Mouse (Mus musculus) bone marrow macrophage, adult 2 months (primary cell): ENCODE measurements at regions not wholly inside any gene's neighbourhood (a gene's known extent, or its start where the extent isn't known, plus 50 kb on each side); places are given as distances from the start of the nearest gene placed in this dataset.

Source experiments
- CTCF ChIP-seq: IDR thresholded peaks from 2 replicates; pipeline ENCODE4 v1.5.1; 2012; ENCODE audit warnings: low read depth, mild to moderate bottlenecking, low read length, moderate library complexity
- POLR2A ChIP-seq: IDR thresholded peaks from 2 replicates; pipeline ENCODE4 v1.6.1; 2012; ENCODE audit warnings: mild to moderate bottlenecking, low read depth, low read length, borderline replicate concordance

GRCm38 (mm10) chr3:149786096-149786495, 795.7 kb upstream of the Adgrl2 start:
- TF ChIP-seq CTCF: no peak
- no peak for TF ChIP-seq POLR2A
